Mouse (Mus musculus): ENCODE results near the gene Col6a5. TPM values are rescaled to one million over a fixed set of nuclear protein-coding genes. Genes with fewer than 3 reads are reported as not detected.

Col6a5 gene
- polyA plus RNA-seq, 1 experiment from 2014 or later, result not detected

GRCm38 (mm10) chr9:105933816-105934215 lies 26.6 kb downstream of the Col6a5 start:
- ATAC-seq (replicated peaks; ENCODE audit: low FRiP score) (no peak), DNase-seq (ENCODE audit: low spot score) (no peak)
- no peak overlapping the region for H3K9ac ChIP-seq (ENCODE audit: low read depth, low read length)
- no peaks in the 10 kb centered on the region for H3K36me3 ChIP-seq (ENCODE audit: control insufficient read depth, insufficient read depth, low read length)
- no peak overlapping the region for H3K4me2 ChIP-seq
- no peaks in the 10 kb centered on the region for H3K9me3 ChIP-seq (ENCODE audit: control insufficient read depth, low read length)
- H3K27ac ChIP-seq (ENCODE audit: low read depth, low read length), result no peak overlapping the region
- 72% methylated on average over 6 of the region's 6 CpGs for WGBS
- H3K27me3 ChIP-seq (replicated peaks; ENCODE audit: control insufficient read depth, insufficient read depth, low read length), result no peaks in the 10 kb centered on the region
- no peak overlapping the region for H3K4me3 ChIP-seq (ENCODE audit: low read depth, low read length)
- H3K4me1 ChIP-seq (replicated peaks; ENCODE audit: control insufficient read depth, insufficient read depth, low read length), result no peaks in the 10 kb centered on the region

GRCm38 (mm10) chr9:105929287-105929686 lies 31.2 kb downstream of the Col6a5 start:
- no peak overlapping the region for H3K4me2 ChIP-seq
- 67% methylated on average over 4 of the region's 4 CpGs for WGBS
- ATAC-seq (replicated peaks; ENCODE audit: low FRiP score) (no peak), DNase-seq (ENCODE audit: low spot score) (no peak)
- no peak overlapping the region for H3K9ac ChIP-seq (ENCODE audit: low read depth, low read length)
- no peaks in the 10 kb centered on the region for H3K27me3 ChIP-seq (replicated peaks; ENCODE audit: control insufficient read depth, insufficient read depth, low read length)
- H3K27ac ChIP-seq (ENCODE audit: low read depth, low read length), result no peak overlapping the region
- no peaks in the 10 kb centered on the region for H3K36me3 ChIP-seq (ENCODE audit: control insufficient read depth, insufficient read depth, low read length)
- no peaks in the 10 kb centered on the region for H3K4me1 ChIP-seq (replicated peaks; ENCODE audit: control insufficient read depth, insufficient read depth, low read length)
- H3K9me3 ChIP-seq (ENCODE audit: control insufficient read depth, low read length), result no peaks in the 10 kb centered on the region
- no peak overlapping the region for H3K4me3 ChIP-seq (ENCODE audit: low read depth, low read length)

GRCm38 (mm10) chr9:105928406-105929071 lies 31.9 kb downstream of the Col6a5 start:
- Histone ChIP-seq H3K27me3 (replicated peaks; ENCODE audit: control insufficient read depth, insufficient read depth, low read length) (no peaks in the 10 kb centered on the region), H3K4me1 (replicated peaks; ENCODE audit: control insufficient read depth, insufficient read depth, low read length) (no peaks in the 10 kb centered on the region), H3K36me3 (ENCODE audit: control insufficient read depth, insufficient read depth, low read length) (no peaks in the 10 kb centered on the region), H3K4me3 (ENCODE audit: low read depth, low read length) (no peak overlapping the region), H3K4me2 (no peak overlapping the region), H3K9me3 (ENCODE audit: control insufficient read depth, low read length) (no peaks in the 10 kb centered on the region), H3K27ac (ENCODE audit: low read depth, low read length) (no peak overlapping the region), H3K9ac (ENCODE audit: low read depth, low read length) (no peak overlapping the region)
- DNase-seq (ENCODE audit: low spot score) (no peak), ATAC-seq (replicated peaks; ENCODE audit: low FRiP score) (no peak)
- WGBS, result 73% methylated on average over 6 of the region's 6 CpGs

GRCm38 (mm10) chr9:105923659-105924058 lies 36.8 kb downstream of the Col6a5 start:
- H3K36me3 ChIP-seq (ENCODE audit: control insufficient read depth, insufficient read depth, low read length), result no peaks in the 10 kb centered on the region
- no peak for ATAC-seq (replicated peaks; ENCODE audit: low FRiP score)
- no peak for DNase-seq (ENCODE audit: low spot score)
- H3K4me1 ChIP-seq (replicated peaks; ENCODE audit: control insufficient read depth, insufficient read depth, low read length), result no peaks in the 10 kb centered on the region
- no peak overlapping the region for H3K4me2 ChIP-seq
- no peak overlapping the region for H3K4me3 ChIP-seq (ENCODE audit: low read depth, low read length)
- no peak overlapping the region for H3K27ac ChIP-seq (ENCODE audit: low read depth, low read length)
- no peak overlapping the region for H3K9ac ChIP-seq (ENCODE audit: low read depth, low read length)
- 66% methylated on average over 2 of the region's 2 CpGs for whole genome bisulfite sequencing
- no peaks in the 10 kb centered on the region for H3K9me3 ChIP-seq (ENCODE audit: control insufficient read depth, low read length)
- H3K27me3 ChIP-seq (replicated peaks; ENCODE audit: control insufficient read depth, insufficient read depth, low read length), result no peaks in the 10 kb centered on the region

GRCm38 (mm10) chr9:105915186-105915585 lies 45.3 kb downstream of the Col6a5 start:
- H3K27ac ChIP-seq (ENCODE audit: low read depth, low read length), result no peak overlapping the region
- DNase-seq (ENCODE audit: low spot score) (no peak), ATAC-seq (replicated peaks; ENCODE audit: low FRiP score) (no peak)
- no peaks in the 10 kb centered on the region for H3K4me1 ChIP-seq (replicated peaks; ENCODE audit: control insufficient read depth, insufficient read depth, low read length)
- no peak overlapping the region for H3K4me2 ChIP-seq
- H3K9ac ChIP-seq (ENCODE audit: low read depth, low read length), result no peak overlapping the region
- no peaks in the 10 kb centered on the region for H3K27me3 ChIP-seq (replicated peaks; ENCODE audit: control insufficient read depth, insufficient read depth, low read length)
- no peak overlapping the region for H3K4me3 ChIP-seq (ENCODE audit: low read depth, low read length)
- no peaks in the 10 kb centered on the region for H3K9me3 ChIP-seq (ENCODE audit: control insufficient read depth, low read length)
- no peaks in the 10 kb centered on the region for H3K36me3 ChIP-seq (ENCODE audit: control insufficient read depth, insufficient read depth, low read length)
- 27% methylated on average over 4 of the region's 4 CpGs for WGBS

GRCm38 (mm10) chr9:105910166-105910565 lies 50.3 kb downstream of the Col6a5 start:
- no peaks in the 10 kb centered on the region for H3K36me3 ChIP-seq (ENCODE audit: control insufficient read depth, insufficient read depth, low read length)
- H3K9ac ChIP-seq (ENCODE audit: low read depth, low read length), result no peak overlapping the region
- H3K27me3 ChIP-seq (replicated peaks; ENCODE audit: control insufficient read depth, insufficient read depth, low read length), result no peaks in the 10 kb centered on the region
- no peak overlapping the region for H3K4me2 ChIP-seq
- H3K4me3 ChIP-seq (ENCODE audit: low read depth, low read length), result no peak overlapping the region
- DNase-seq (ENCODE audit: low spot score) (no peak), ATAC-seq (replicated peaks; ENCODE audit: low FRiP score) (no peak)
- WGBS, result 84% methylated on average over 2 of the region's 2 CpGs
- H3K4me1 ChIP-seq (replicated peaks; ENCODE audit: control insufficient read depth, insufficient read depth, low read length), result no peaks in the 10 kb centered on the region
- no peak overlapping the region for H3K27ac ChIP-seq (ENCODE audit: low read depth, low read length)
- no peaks in the 10 kb centered on the region for H3K9me3 ChIP-seq (ENCODE audit: control insufficient read depth, low read length)

- Histone ChIP-seq H3K4me2 (no peak overlapping the region), H3K27me3 (replicated peaks; ENCODE audit: control insufficient read depth, insufficient read depth, low read length) (no peaks in the 10 kb centered on the region), H3K4me1 (replicated peaks; ENCODE audit: control insufficient read depth, insufficient read depth, low read length) (no peaks in the 10 kb centered on the region), H3K36me3 (ENCODE audit: control insufficient read depth, insufficient read depth, low read length) (no peaks in the 10 kb centered on the region), H3K9me3 (ENCODE audit: control insufficient read depth, low read length) (no peaks in the 10 kb centered on the region), H3K27ac (ENCODE audit: low read depth, low read length) (no peak overlapping the region), H3K4me3 (ENCODE audit: low read depth, low read length) (no peak overlapping the region), H3K9ac (ENCODE audit: low read depth, low read length) (no peak overlapping the region)
- 69% methylated on average over 2 of the region's 2 CpGs for whole genome bisulfite sequencing
- ATAC-seq (replicated peaks; ENCODE audit: low FRiP score) (no peak), DNase-seq (ENCODE audit: low spot score) (no peak)
Measured at GRCm38 (mm10) chr9:105909352-105909751, 51.1 kb downstream of the Col6a5 start.

- Histone ChIP-seq H3K9ac (ENCODE audit: low read depth, low read length) (no peak overlapping the region), H3K9me3 (ENCODE audit: control insufficient read depth, low read length) (no peaks in the 10 kb centered on the region), H3K4me1 (replicated peaks; ENCODE audit: control insufficient read depth, insufficient read depth, low read length) (no peaks in the 10 kb centered on the region), H3K27me3 (replicated peaks; ENCODE audit: control insufficient read depth, insufficient read depth, low read length) (no peaks in the 10 kb centered on the region), H3K4me2 (no peak overlapping the region), H3K36me3 (ENCODE audit: control insufficient read depth, insufficient read depth, low read length) (no peaks in the 10 kb centered on the region), H3K27ac (ENCODE audit: low read depth, low read length) (no peak overlapping the region), H3K4me3 (ENCODE audit: low read depth, low read length) (no peak overlapping the region)
- no peak for DNase-seq (ENCODE audit: low spot score)
- no peak for ATAC-seq (replicated peaks; ENCODE audit: low FRiP score)
- WGBS, result 81% methylated on average over 6 of the region's 6 CpGs
Measured at GRCm38 (mm10) chr9:105907411-105907810, 53.0 kb downstream of the Col6a5 start.

- Histone ChIP-seq H3K4me3 (ENCODE audit: low read depth, low read length) (no peak overlapping the region), H3K4me2 (no peak overlapping the region), H3K27ac (ENCODE audit: low read depth, low read length) (no peak overlapping the region), H3K4me1 (replicated peaks; ENCODE audit: control insufficient read depth, insufficient read depth, low read length) (no peaks in the 10 kb centered on the region), H3K9ac (ENCODE audit: low read depth, low read length) (no peak overlapping the region), H3K9me3 (ENCODE audit: control insufficient read depth, low read length) (no peaks in the 10 kb centered on the region), H3K36me3 (ENCODE audit: control insufficient read depth, insufficient read depth, low read length) (no peaks in the 10 kb centered on the region), H3K27me3 (replicated peaks; ENCODE audit: control insufficient read depth, insufficient read depth, low read length) (no peaks in the 10 kb centered on the region)
- no peak for DNase-seq (ENCODE audit: low spot score)
- no peak for ATAC-seq (replicated peaks; ENCODE audit: low FRiP score)
- 26% methylated on average over 2 of the region's 2 CpGs for WGBS
Measured at GRCm38 (mm10) chr9:105887521-105887920, 72.9 kb downstream of the Col6a5 start.
